Mouse (Mus musculus): ENCODE data around the gene Ndufb5. TPM values are rescaled to one million over a fixed set of nuclear protein-coding genes. Genes with fewer than 3 reads are reported as not detected.
"Not testable (repeated sequence)": the region's sequence is repeated elsewhere in the genome, so short reads cannot be mapped to it uniquely, and the experiment has no call there.

Ndufb5 gene
- polyA plus RNA-seq, 1 experiment from 2014 or later = 331 TPM

- ATAC-seq (ENCODE audit: low read depth) = no peak
- peaks cover 45% of the 10 kb centered on the region for H3K36me3 ChIP-seq (ENCODE audit: control insufficient read depth, insufficient read depth, low read length)
- no peaks in the 10 kb centered on the region for H3K9me3 ChIP-seq (ENCODE audit: control insufficient read depth, low read length)
These were observed 8.2 kb downstream of the Ndufb5 start for GRCm38 (mm10) chr3:32745001-32745400.

GRCm38 (mm10) chr3:32745426-32745825, 8.6 kb downstream of the Ndufb5 start:
- not testable (repeated sequence) for H3K4me3 ChIP-seq (ENCODE audit: low read depth, low read length); H3K27ac ChIP-seq (replicated peaks; ENCODE audit: low read depth, low read length); H3K27me3 ChIP-seq (replicated peaks; ENCODE audit: control insufficient read depth, insufficient read depth, low read length); DNase-seq (ENCODE audit: low spot score); H3K9ac ChIP-seq (ENCODE audit: low read depth, low read length); ATAC-seq (ENCODE audit: low read depth); H3K4me2 ChIP-seq (ENCODE audit: low read depth, low read length); H3K4me1 ChIP-seq (ENCODE audit: control insufficient read depth, insufficient read depth, low read length); H3K9me3 ChIP-seq (ENCODE audit: control insufficient read depth, low read length)
- peaks cover 49% of the 10 kb centered on the region for H3K36me3 ChIP-seq (ENCODE audit: control insufficient read depth, insufficient read depth, low read length)

More at GRCm38 (mm10) chr3:32745001-32745400, 8.2 kb downstream of the Ndufb5 start:
- Histone ChIP-seq H3K4me1 (ENCODE audit: control insufficient read depth, insufficient read depth, low read length) (no peaks in the 10 kb centered on the region), H3K4me2 (ENCODE audit: low read depth, low read length) (no peak overlapping the region), H3K27ac (replicated peaks; ENCODE audit: low read depth, low read length) (no peak overlapping the region), H3K9ac (ENCODE audit: low read depth, low read length) (no peak overlapping the region), H3K4me3 (ENCODE audit: low read depth, low read length) (no peak overlapping the region), H3K27me3 (replicated peaks; ENCODE audit: control insufficient read depth, insufficient read depth, low read length) (no peaks in the 10 kb centered on the region)
- DNase-seq (ENCODE audit: low spot score) = no peak
- WGBS = 93% methylated on average over 6 of the region's 6 CpGs

GRCm38 (mm10) chr3:32748384-32748783, 11.6 kb downstream of the Ndufb5 start:
- WGBS = 89% methylated on average over 9 of the region's 9 CpGs
- no peak for ATAC-seq (ENCODE audit: low read depth)

GRCm38 (mm10) chr3:32749820-32750579, 13.2 kb downstream of the Ndufb5 start:
- Histone ChIP-seq H3K4me3 (ENCODE audit: low read depth, low read length) (no peak overlapping the region), H3K9me3 (ENCODE audit: control insufficient read depth, low read length) (no peaks in the 10 kb centered on the region), H3K27me3 (replicated peaks; ENCODE audit: control insufficient read depth, insufficient read depth, low read length) (no peaks in the 10 kb centered on the region), H3K9ac (ENCODE audit: low read depth, low read length) (no peak overlapping the region), H3K27ac (replicated peaks; ENCODE audit: low read depth, low read length) (no peak overlapping the region), H3K4me1 (ENCODE audit: control insufficient read depth, insufficient read depth, low read length) (no peaks in the 10 kb centered on the region), H3K4me2 (ENCODE audit: low read depth, low read length) (no peak overlapping the region), H3K36me3 (ENCODE audit: control insufficient read depth, insufficient read depth, low read length) (peaks cover 76% of the 10 kb centered on the region)
- ATAC-seq (ENCODE audit: low read depth) (0 out of 2 replicates have a peak, but pooled peaks have one; percentile 6), DNase-seq (ENCODE audit: low spot score) (no peak)
- WGBS = 95% methylated on average over 4 of the region's 4 CpGs

More at GRCm38 (mm10) chr3:32748384-32748783, 11.6 kb downstream of the Ndufb5 start:
- Histone ChIP-seq H3K27ac (replicated peaks; ENCODE audit: low read depth, low read length) (no peak overlapping the region), H3K9ac (ENCODE audit: low read depth, low read length) (no peak overlapping the region), H3K4me3 (ENCODE audit: low read depth, low read length) (no peak overlapping the region), H3K4me1 (ENCODE audit: control insufficient read depth, insufficient read depth, low read length) (no peaks in the 10 kb centered on the region), H3K9me3 (ENCODE audit: control insufficient read depth, low read length) (no peaks in the 10 kb centered on the region), H3K36me3 (ENCODE audit: control insufficient read depth, insufficient read depth, low read length) (peaks cover 64% of the 10 kb centered on the region), H3K27me3 (replicated peaks; ENCODE audit: control insufficient read depth, insufficient read depth, low read length) (no peaks in the 10 kb centered on the region), H3K4me2 (ENCODE audit: low read depth, low read length) (no peak overlapping the region)
- no peak for DNase-seq (ENCODE audit: low spot score)

GRCm38 (mm10) chr3:32754384-32754915, 17.7 kb downstream of the Ndufb5 start:
- H3K4me1 ChIP-seq (ENCODE audit: control insufficient read depth, insufficient read depth, low read length) = no peaks in the 10 kb centered on the region
- no peak for ATAC-seq (ENCODE audit: low read depth)
- no peaks in the 10 kb centered on the region for H3K9me3 ChIP-seq (ENCODE audit: control insufficient read depth, low read length)
- H3K27ac ChIP-seq (replicated peaks; ENCODE audit: low read depth, low read length) = no peak overlapping the region
- no peak overlapping the region for H3K9ac ChIP-seq (ENCODE audit: low read depth, low read length)
- H3K36me3 ChIP-seq (ENCODE audit: control insufficient read depth, insufficient read depth, low read length) = peaks cover 49% of the 10 kb centered on the region
- DNase-seq (ENCODE audit: low spot score) = no peak
- 90% methylated on average over 3 of the region's 3 CpGs for WGBS
- no peak overlapping the region for H3K4me2 ChIP-seq (ENCODE audit: low read depth, low read length)
- no peak overlapping the region for H3K4me3 ChIP-seq (ENCODE audit: low read depth, low read length)
- no peaks in the 10 kb centered on the region for H3K27me3 ChIP-seq (replicated peaks; ENCODE audit: control insufficient read depth, insufficient read depth, low read length)

GRCm38 (mm10) chr3:32759212-32759611, 22.4 kb downstream of the Ndufb5 start:
- no peak overlapping the region for H3K27ac ChIP-seq (replicated peaks; ENCODE audit: low read depth, low read length)
- H3K4me1 ChIP-seq (ENCODE audit: control insufficient read depth, insufficient read depth, low read length) = no peaks in the 10 kb centered on the region
- ATAC-seq (ENCODE audit: low read depth) (no peak), DNase-seq (ENCODE audit: low spot score) (no peak)
- no peak overlapping the region for H3K4me2 ChIP-seq (ENCODE audit: low read depth, low read length)
- H3K4me3 ChIP-seq (ENCODE audit: low read depth, low read length) = no peak overlapping the region
- H3K27me3 ChIP-seq (replicated peaks; ENCODE audit: control insufficient read depth, insufficient read depth, low read length) = no peaks in the 10 kb centered on the region
- no peak overlapping the region for H3K9ac ChIP-seq (ENCODE audit: low read depth, low read length)
- 66% methylated on average over 5 of the region's 5 CpGs for WGBS
- no peaks in the 10 kb centered on the region for H3K9me3 ChIP-seq (ENCODE audit: control insufficient read depth, low read length)
- H3K36me3 ChIP-seq (ENCODE audit: control insufficient read depth, insufficient read depth, low read length) = peaks cover 5% of the 10 kb centered on the region; the same call in 1 of the 2 replicates

GRCm38 (mm10) chr3:32762962-32763361, 26.2 kb downstream of the Ndufb5 start:
- Histone ChIP-seq H3K4me1 (ENCODE audit: control insufficient read depth, insufficient read depth, low read length) (no peaks in the 10 kb centered on the region), H3K4me2 (ENCODE audit: low read depth, low read length) (no peak overlapping the region), H3K27ac (replicated peaks; ENCODE audit: low read depth, low read length) (no peak overlapping the region), H3K9ac (ENCODE audit: low read depth, low read length) (no peak overlapping the region), H3K4me3 (ENCODE audit: low read depth, low read length) (no peak overlapping the region), H3K27me3 (replicated peaks; ENCODE audit: control insufficient read depth, insufficient read depth, low read length) (no peaks in the 10 kb centered on the region), H3K9me3 (ENCODE audit: control insufficient read depth, low read length) (no peaks in the 10 kb centered on the region), H3K36me3 (ENCODE audit: control insufficient read depth, insufficient read depth, low read length) (no peaks in the 10 kb centered on the region)
- no peak for DNase-seq (ENCODE audit: low spot score)
- WGBS = 54% methylated on average over 8 of the region's 8 CpGs
- ATAC-seq (ENCODE audit: low read depth) = no peak

DNA sequence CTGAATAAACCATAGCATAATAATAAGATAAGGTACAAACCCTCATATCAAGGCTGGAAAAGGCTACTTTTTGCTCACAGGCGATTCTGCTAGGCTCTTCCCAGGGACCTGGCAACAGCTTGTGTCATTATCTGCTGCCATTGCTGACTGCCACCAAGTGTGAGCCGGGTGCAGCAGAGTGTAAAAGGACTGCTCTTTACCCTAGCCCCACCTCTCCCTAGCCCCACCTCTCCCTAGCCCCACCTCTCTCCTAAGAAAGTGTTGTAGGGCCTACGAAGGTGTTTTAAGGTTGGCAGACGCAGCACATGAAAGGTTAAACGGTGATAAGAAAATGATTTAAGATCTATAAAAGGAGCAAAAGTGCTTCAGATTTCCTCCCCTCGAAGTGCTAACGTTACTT, 27.1 kb downstream of the Ndufb5 start:
- WGBS = 50% methylated on average over 7 of the region's 7 CpGs
- H3K4me3 ChIP-seq (ENCODE audit: low read depth, low read length) = no peak overlapping the region
- no peaks in the 10 kb centered on the region for H3K36me3 ChIP-seq (ENCODE audit: control insufficient read depth, insufficient read depth, low read length)
- no peak for ATAC-seq (ENCODE audit: low read depth)
- H3K4me2 ChIP-seq (ENCODE audit: low read depth, low read length) = no peak overlapping the region
- no peaks in the 10 kb centered on the region for H3K9me3 ChIP-seq (ENCODE audit: control insufficient read depth, low read length)
- H3K9ac ChIP-seq (ENCODE audit: low read depth, low read length) = no peak overlapping the region
- DNase-seq (ENCODE audit: low spot score) = no peak
- no peaks in the 10 kb centered on the region for H3K4me1 ChIP-seq (ENCODE audit: control insufficient read depth, insufficient read depth, low read length)
- no peaks in the 10 kb centered on the region for H3K27me3 ChIP-seq (replicated peaks; ENCODE audit: control insufficient read depth, insufficient read depth, low read length)
- H3K27ac ChIP-seq (replicated peaks; ENCODE audit: low read depth, low read length) = no peak overlapping the region

GRCm38 (mm10) chr3:32770781-32771180, 34.0 kb downstream of the Ndufb5 start:
- no peak overlapping the region for H3K4me3 ChIP-seq (ENCODE audit: low read depth, low read length)

More at GRCm38 (mm10) chr3:32770781-32771180, 34.0 kb downstream of the Ndufb5 start:
- Histone ChIP-seq H3K27me3 (replicated peaks; ENCODE audit: control insufficient read depth, insufficient read depth, low read length) (no peaks in the 10 kb centered on the region), H3K9me3 (ENCODE audit: control insufficient read depth, low read length) (no peaks in the 10 kb centered on the region), H3K4me1 (ENCODE audit: control insufficient read depth, insufficient read depth, low read length) (no peaks in the 10 kb centered on the region), H3K4me2 (ENCODE audit: low read depth, low read length) (no peak overlapping the region), H3K27ac (replicated peaks; ENCODE audit: low read depth, low read length) (no peak overlapping the region), H3K36me3 (ENCODE audit: control insufficient read depth, insufficient read depth, low read length) (no peaks in the 10 kb centered on the region), H3K9ac (ENCODE audit: low read depth, low read length) (no peak overlapping the region)
- 68% methylated on average over 2 of the region's 2 CpGs for WGBS
- no peak for ATAC-seq (ENCODE audit: low read depth)
- no peak for DNase-seq (ENCODE audit: low spot score)

Data from embryonic facial prominence, embryonic 14.5 days (tissue).